Comparison of ENCODE assay signal across 23 mouse cellular contexts in the genomic region with DNA sequence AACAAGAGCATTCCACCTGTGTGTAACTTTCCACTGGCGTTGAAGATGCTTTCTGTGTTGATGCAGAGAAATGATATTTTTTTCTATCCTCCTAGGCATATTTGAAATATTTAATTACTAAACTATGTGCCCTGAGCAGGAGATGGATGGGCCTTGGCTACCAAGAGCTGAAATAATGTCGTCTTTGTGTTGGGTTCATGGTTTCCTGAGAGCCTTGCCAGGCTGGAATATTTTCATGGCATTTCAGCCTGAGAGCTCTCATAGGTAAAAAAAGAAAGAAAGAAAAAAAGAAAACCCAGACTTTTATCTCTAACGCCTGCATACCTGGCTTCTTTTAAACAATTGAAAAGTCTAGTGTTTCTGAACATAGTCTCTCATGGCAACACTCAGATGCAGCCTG. TPM values are rescaled to one million over a fixed set of nuclear protein-coding genes. Genes with fewer than 3 reads are reported as not detected.
DNase-seq lines count a peak whose midpoint lies in the region; ATAC-seq and TF ChIP-seq lines count a peak whose summit lies in the region.
"Had no signal": no experiment of that assay in that cellular context is flagged by ENCODE, and none has a peak within 500 bp of the region (broad histone marks: within the 10 kb centered on the region; RNA-seq: fewer than 3 reads in every experiment).

No protein-coding gene starts in this region.

- no peak overlapping the region for H3K9ac ChIP-seq in hindbrain, embryonic 15.5 days
- H3K9ac ChIP-seq in hindbrain, embryonic 12.5 days: no peak overlapping the region
- H3K9ac ChIP-seq in midbrain, embryonic 12.5 days (replicated peaks): no peak overlapping the region
- H3K9ac ChIP-seq in midbrain, postnatal 0 days (replicated peaks; ENCODE audit: low read length, poor library complexity, severe bottlenecking): no peak overlapping the region
- H3K9ac ChIP-seq: forebrain, embryonic 12.5 days; intestine, embryonic 15.5 days; limb, embryonic 12.5 days; liver, embryonic 14.5 days had no signal

- DNase-seq in gastrocnemius, adult 2 months: no peak
- DNase-seq in gastrocnemius, adult 18-20 months (ENCODE audit: low spot score): no peak
- no peak for DNase-seq in midbrain, embryonic 10.5 days (ENCODE audit: low spot score)
- DNase-seq in midbrain, postnatal 0 days (ENCODE audit: low spot score): no peak
- no peak for DNase-seq in left cerebral cortex, adult 9 months (ENCODE audit: low spot score in 2 of 2)
- DNase-seq: adrenal gland, postnatal 14 days; cerebellum, postnatal 14 days; gastrocnemius, postnatal 14 days; kidney, adult 9 months; kidney, postnatal 25 days; layer of hippocampus, adult 9-11 months; right cerebral cortex, adult 18-20 months had no signal

- H3K4me3 ChIP-seq in gastrocnemius, adult 2 months: no peak overlapping the region
- H3K4me3 ChIP-seq in hindbrain, embryonic 15.5 days: no peak overlapping the region
- H3K4me3 ChIP-seq in hindbrain, embryonic 12.5 days: no peak overlapping the region
- H3K4me3 ChIP-seq in midbrain, embryonic 12.5 days: no peak overlapping the region
- no peak overlapping the region for H3K4me3 ChIP-seq in midbrain, embryonic 10.5 days
- no peak overlapping the region for H3K4me3 ChIP-seq in midbrain, postnatal 0 days (ENCODE audit: low read depth, low read length)
- H3K4me3 ChIP-seq: embryonic facial prominence, embryonic 10.5 days; forebrain, embryonic 12.5 days; intestine, embryonic 15.5 days; limb, embryonic 12.5 days had no signal

- WGBS in hindbrain, embryonic 15.5 days: 58% methylated on average over 3 of the region's 3 CpGs
- WGBS in hindbrain, embryonic 12.5 days: 70% methylated on average over 3 of the region's 3 CpGs
- WGBS in midbrain, embryonic 12.5 days: 77% methylated on average over 3 of the region's 3 CpGs
- 92% methylated on average over 3 of the region's 3 CpGs for WGBS in midbrain, embryonic 10.5 days
- 62% methylated on average over 3 of the region's 3 CpGs for WGBS in midbrain, postnatal 0 days

- no peak for TF ChIP-seq CTCF in gastrocnemius, adult 2 months (IDR thresholded peaks at IDR 0.05)
- no peak for TF ChIP-seq CTCF in midbrain, postnatal 0 days (IDR thresholded peaks at IDR 0.05)

- no peak for ATAC-seq in hindbrain, embryonic 15.5 days (ENCODE audit: low FRiP score, low read depth)
- ATAC-seq in hindbrain, embryonic 12.5 days (ENCODE audit: low FRiP score): no peak
- no peak for ATAC-seq in midbrain, embryonic 12.5 days (ENCODE audit: low FRiP score, low read depth)
- ATAC-seq in midbrain, postnatal 0 days (ENCODE audit: low FRiP score): no peak
- ATAC-seq: intestine, embryonic 15.5 days had no signal

- H3K4me2 ChIP-seq in hindbrain, embryonic 15.5 days: no peak overlapping the region
- no peak overlapping the region for H3K4me2 ChIP-seq in hindbrain, embryonic 12.5 days (replicated peaks)
- no peak overlapping the region for H3K4me2 ChIP-seq in midbrain, embryonic 12.5 days (replicated peaks)
- H3K4me2 ChIP-seq in midbrain, postnatal 0 days (ENCODE audit: low read depth, low read length, poor library complexity, severe bottlenecking): no peak overlapping the region
- H3K4me2 ChIP-seq: forebrain, embryonic 12.5 days; intestine, embryonic 15.5 days; limb, embryonic 12.5 days had no signal

- intact Hi-C loops in gastrocnemius, adult 2 months (cut with DNase I): loop anchor here (5.0 kb wide), 1 partner anchor 54 kb away; no protein-coding TSS in a partner anchor

- H3K27ac ChIP-seq in gastrocnemius, adult 2 months: peak overlapping the region; percentile 60
- H3K27ac ChIP-seq in hindbrain, embryonic 15.5 days (replicated peaks): peak overlapping the region; percentile 49; the same call in 1 of the 2 replicates
- no peak overlapping the region for H3K27ac ChIP-seq in hindbrain, embryonic 12.5 days
- 0 out of 2 replicates have a peak overlapping the region, but pooled peaks have one; percentile 42 for H3K27ac ChIP-seq in midbrain, embryonic 12.5 days (replicated peaks)
- H3K27ac ChIP-seq in midbrain, embryonic 10.5 days (replicated peaks): no peak overlapping the region; the same call in 1 of the 2 replicates
- peak overlapping the region; percentile 57 for H3K27ac ChIP-seq in midbrain, postnatal 0 days (ENCODE audit: low read depth, low read length)
- H3K27ac ChIP-seq: embryonic facial prominence, embryonic 10.5 days; forebrain, embryonic 12.5 days; intestine, embryonic 15.5 days; liver, embryonic 14.5 days; macrophage; stomach, postnatal 0 days had no signal

- peaks cover 14% of the 10 kb centered on the region for H3K4me1 ChIP-seq in hindbrain, embryonic 15.5 days (replicated peaks)
- peaks cover 23% of the 10 kb centered on the region for H3K4me1 ChIP-seq in hindbrain, embryonic 12.5 days
- H3K4me1 ChIP-seq in midbrain, embryonic 12.5 days: peaks cover 15% of the 10 kb centered on the region
- H3K4me1 ChIP-seq in midbrain, embryonic 10.5 days: peaks cover 21% of the 10 kb centered on the region
- peaks cover 3% of the 10 kb centered on the region; the same call in 1 of the 2 replicates for H3K4me1 ChIP-seq in midbrain, postnatal 0 days (ENCODE audit: insufficient read depth, low read length)
- H3K4me1 ChIP-seq: intestine, embryonic 15.5 days had no signal

- H3K27me3 ChIP-seq in hindbrain, embryonic 15.5 days: no peaks in the 10 kb centered on the region
- H3K27me3 ChIP-seq in hindbrain, embryonic 12.5 days: no peaks in the 10 kb centered on the region
- H3K27me3 ChIP-seq in midbrain, embryonic 12.5 days: no peaks in the 10 kb centered on the region
- H3K27me3 ChIP-seq in midbrain, embryonic 10.5 days (ENCODE audit: low read depth, poor library complexity, severe bottlenecking): no peaks in the 10 kb centered on the region
- no peaks in the 10 kb centered on the region for H3K27me3 ChIP-seq in midbrain, postnatal 0 days (ENCODE audit: insufficient read depth, low read length)
- H3K27me3 ChIP-seq: forebrain, embryonic 12.5 days; intestine, embryonic 15.5 days; limb, embryonic 12.5 days had no signal

- no peaks in the 10 kb centered on the region for H3K9me3 ChIP-seq in hindbrain, embryonic 15.5 days
- H3K9me3 ChIP-seq in hindbrain, embryonic 12.5 days (replicated peaks): no peaks in the 10 kb centered on the region
- no peaks in the 10 kb centered on the region for H3K9me3 ChIP-seq in midbrain, embryonic 12.5 days
- no peaks in the 10 kb centered on the region for H3K9me3 ChIP-seq in midbrain, embryonic 10.5 days (replicated peaks)
- H3K9me3 ChIP-seq in midbrain, postnatal 0 days (ENCODE audit: low read length): no peaks in the 10 kb centered on the region
- H3K9me3 ChIP-seq: embryonic facial prominence, embryonic 10.5 days; forebrain, embryonic 12.5 days; G1E; intestine, embryonic 15.5 days; limb, embryonic 12.5 days had no signal

- H3K36me3 ChIP-seq in hindbrain, embryonic 15.5 days: no peaks in the 10 kb centered on the region
- no peaks in the 10 kb centered on the region for H3K36me3 ChIP-seq in hindbrain, embryonic 12.5 days
- H3K36me3 ChIP-seq in midbrain, embryonic 12.5 days: no peaks in the 10 kb centered on the region
- H3K36me3 ChIP-seq in midbrain, embryonic 10.5 days: no peaks in the 10 kb centered on the region
- no peaks in the 10 kb centered on the region for H3K36me3 ChIP-seq in midbrain, postnatal 0 days (ENCODE audit: insufficient read depth, low read length)
- H3K36me3 ChIP-seq: embryonic facial prominence, embryonic 10.5 days; forebrain, embryonic 12.5 days; G1E; intestine, embryonic 15.5 days; limb, embryonic 12.5 days had no signal

RNA-seq across cellular contexts. Expression of a gene that starts 56.6 kb away (rescaled TPM):
- 1 to 10 TPM; 1.6 to 2.5 TPM for total RNA-seq in gastrocnemius, adult 2 months (2021)
- 1 to 10 TPM; 1.4 to 1.7 TPM for total RNA-seq in gastrocnemius, adult 18-20 months (2021)
- polyA plus RNA-seq in hindbrain, embryonic 15.5 days (2015; fragmentation: Nextera tagmentation; extraction: Ambion mirVana): 3.0 and 3.7 TPM in 2 replicates
- polyA plus RNA-seq in hindbrain, embryonic 12.5 days (2016; fragmentation: Nextera tagmentation; extraction: Ambion mirVana): 4.2 and 4.5 TPM in 2 replicates
- 1.5 and 1.7 TPM in 2 replicates for polyA plus RNA-seq in midbrain, embryonic 12.5 days (2016; fragmentation: Nextera tagmentation; extraction: Ambion mirVana)
- 1.7 and 1.8 TPM in 2 replicates for polyA plus RNA-seq in midbrain, embryonic 10.5 days (2016; fragmentation: Nextera tagmentation; extraction: Ambion mirVana)
- total RNA-seq in midbrain, postnatal 0 days (2014; rRNA removed): 9.5 and 14.2 TPM in 2 replicates
- polyA plus RNA-seq in midbrain, postnatal 0 days (2015; fragmentation: Nextera tagmentation; extraction: Ambion mirVana): 5.3 and 6.3 TPM in 2 replicates
- polyA plus RNA-seq: G1E, macrophage had no signal

Comparison
In these comparisons a context has a peak if more than half of its experiments do, and no peak if none do; other contexts are left out.
1. H3K27ac ChIP-seq: peak in gastrocnemius, adult 2 months (single experiment), hindbrain, embryonic 15.5 days (single experiment), midbrain, embryonic 12.5 days (single experiment) and midbrain, postnatal 0 days (single experiment); none in hindbrain, embryonic 12.5 days (single experiment) and midbrain, embryonic 10.5 days (single experiment).